Mouse (Mus musculus) liver, embryonic 12.5 days (tissue): Measurements from ENCODE around the gene Ebf3. TPM values are rescaled to one million over a fixed set of nuclear protein-coding genes. Genes with fewer than 3 reads are reported as not detected.

Experiments used
- ATAC-seq: fragments of 200-750 bp; cut with Nextera tagmentation; 2 replicates; pipeline ENCODE4 v1.8.0; 2017; ENCODE audit warnings: moderate number of reproducible peaks, mild to moderate bottlenecking, moderate library complexity
- H3K27ac ChIP-seq: fragments of 300-500 bp; sonication (generic); 2 replicates; pipeline ENCODE4 v1.5.1; 2016; ENCODE audit warnings: mild to moderate bottlenecking
- H3K27me3 ChIP-seq: fragments of 300-500 bp; sonication (generic); replicated peaks from 2 replicates; pipeline ENCODE4 v1.6.1; 2016; ENCODE audit warnings: mild to moderate bottlenecking, moderate library complexity
- H3K36me3 ChIP-seq: fragments of 300-500 bp; sonication (generic); 2 replicates; pipeline ENCODE4 v1.6.1; 2016; ENCODE audit warnings: mild to moderate bottlenecking, moderate library complexity
- H3K4me1 ChIP-seq: fragments of 300-500 bp; sonication (generic); 2 replicates; pipeline ENCODE4 v1.6.1; 2016
- H3K4me2 ChIP-seq: fragments of 300-500 bp; sonication (generic); 2 replicates; pipeline ENCODE4 v1.6.1; 2016; ENCODE audit warnings: mild to moderate bottlenecking, moderate library complexity
- H3K4me3 ChIP-seq: fragments of 300-500 bp; sonication (generic); 2 replicates; pipeline ENCODE4 v1.5.1; 2016; ENCODE audit warnings: mild to moderate bottlenecking, moderate library complexity
- H3K9ac ChIP-seq: fragments of 300-500 bp; sonication (generic); 2 replicates; pipeline ENCODE4 v1.6.1; 2016; ENCODE audit warnings: mild to moderate bottlenecking, moderate library complexity
- H3K9me3 ChIP-seq: fragments of 300-500 bp; sonication (generic); replicated peaks from 2 replicates; pipeline ENCODE4 v1.6.1; 2016; ENCODE audit warnings: mild to moderate bottlenecking, moderate library complexity
- WGBS: fragments of 180-500 bp; shearing (Covaris S2); methylation state at CpG from one replicate; pipeline ENCODE4 v1.1.7; 2016; ENCODE audit not compliant: insufficient replicate concordance; 5-methylcytosine and 5-hydroxymethylcytosine counted together
- polyA plus RNA-seq: library from polyadenylated mRNA; unstranded; fragments of >200 nt; fragmentation: Nextera tagmentation; extraction: Ambion mirVana; gene quantifications from 2 replicates; pipeline ENCODE4 v1.2.1, GENCODE M21; 2016

The Ebf3 gene
- polyA plus RNA-seq, 1 experiment from 2014 or later: 0.10 TPM

DNA sequence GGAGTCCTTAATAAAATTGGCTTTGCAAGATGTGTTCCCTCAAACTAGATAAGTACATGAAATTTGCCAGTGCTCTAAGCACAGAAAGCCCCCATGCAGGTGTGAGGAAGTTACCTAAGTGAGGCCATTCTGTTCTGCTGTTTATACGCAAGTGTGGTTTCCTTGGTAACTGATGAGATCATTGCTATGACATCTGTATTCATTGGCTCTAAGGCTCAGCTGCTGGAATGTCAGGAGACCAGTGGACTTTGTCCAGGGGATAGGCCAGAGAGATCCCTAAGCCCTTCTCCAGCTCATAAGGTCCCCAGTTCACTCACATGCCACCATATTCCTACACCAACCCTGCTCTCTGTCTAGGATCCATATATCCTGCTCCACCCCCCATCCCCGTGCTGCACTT lies 162.4 kb downstream of the Ebf3 start:
- H3K4me3 ChIP-seq: no peak overlapping the region
- no peaks in the 10 kb centered on the region for H3K36me3 ChIP-seq
- H3K27me3 ChIP-seq: no peaks in the 10 kb centered on the region
- H3K9me3 ChIP-seq: no peaks in the 10 kb centered on the region
- 70% methylated on average over 2 of the region's 2 CpGs for WGBS
- H3K27ac ChIP-seq: no peak overlapping the region
- H3K4me1 ChIP-seq: no peaks in the 10 kb centered on the region
- no peak overlapping the region for H3K9ac ChIP-seq
- no peak for ATAC-seq
- no peak overlapping the region for H3K4me2 ChIP-seq

DNA sequence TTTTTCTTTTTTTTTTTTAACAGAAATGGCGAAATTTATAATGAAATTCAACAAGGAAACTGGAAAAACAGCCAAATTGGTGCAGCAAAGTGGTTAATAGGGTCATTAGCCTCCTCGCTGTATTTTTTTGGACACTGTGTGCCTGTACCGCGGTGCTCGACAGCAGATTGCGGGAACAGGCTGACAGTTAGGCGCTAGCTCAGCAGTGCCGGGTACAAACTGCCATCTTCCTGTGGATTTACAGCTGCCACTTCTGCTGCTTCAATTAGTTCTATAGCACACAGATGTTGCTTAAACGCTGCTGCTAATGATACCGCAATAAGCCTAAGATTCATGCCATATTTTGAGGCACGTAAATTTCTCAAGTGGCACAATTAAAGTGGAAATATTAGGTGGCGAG lies 167.1 kb downstream of the Ebf3 start:
- no peak overlapping the region for H3K9ac ChIP-seq
- no peak overlapping the region for H3K4me2 ChIP-seq
- no peaks in the 10 kb centered on the region for H3K4me1 ChIP-seq
- no peaks in the 10 kb centered on the region for H3K9me3 ChIP-seq
- no peaks in the 10 kb centered on the region for H3K27me3 ChIP-seq
- no peak overlapping the region for H3K4me3 ChIP-seq
- H3K36me3 ChIP-seq: no peaks in the 10 kb centered on the region
- no peak for ATAC-seq
- no peak overlapping the region for H3K27ac ChIP-seq
- 75% methylated on average over 12 of the region's 12 CpGs for WGBS

Other genes starting within 250 kb of the Ebf3 start
- 9.3 and 12.1 TPM in 2 replicates for gene 9430038I01Rik, start 96.3 kb upstream of the Ebf3 start, polyA plus RNA-seq
- 131 and 132 TPM in 2 replicates for gene Glrx3, start 123.2 kb upstream of the Ebf3 start, polyA plus RNA-seq